Mouse (Mus musculus) liver, postnatal 0 days (tissue): ENCODE measurements at regions not wholly inside any gene's neighbourhood (a gene's known extent, or its start where the extent isn't known, plus 50 kb on each side); places are given as distances from the start of the nearest gene placed in this dataset.

Experiments used
- CTCF ChIP-seq: sonication (generic); IDR thresholded peaks from 2 replicates; pipeline ENCODE4 v1.5.1; 2016; ENCODE audit warnings: antibody characterized with exemption, low read depth
- EP300 ChIP-seq: IDR thresholded peaks from 2 replicates; pipeline ENCODE4 v1.6.1; 2016; ENCODE audit warnings: antibody characterized with exemption, low read depth, mild to moderate bottlenecking

GRCm38 (mm10) chr5:132892591-132892990 is 349.4 kb upstream of the Auts2 start:
- TF ChIP-seq CTCF, result no peak
- TF ChIP-seq EP300, result no peak
